Mouse (Mus musculus) duodenum, adult 2 months (tissue): ENCODE measurements around the gene Alkbh8. TPM values are rescaled to one million over a fixed set of nuclear protein-coding genes. Genes with fewer than 3 reads are reported as not detected.

ENCODE experiments used
- polyA plus RNA-seq: library from polyadenylated mRNA; depleted of rRNA; stranded (reverse); fragments of >200 nt; gene quantifications from 2 replicates; pipeline ENCODE4 v1.2.3, GENCODE M21; 2012; ENCODE audit warnings: low replicate concordance; rRNA removed

Alkbh8 gene
- polyA plus RNA-seq: 0.22 and 0.58 TPM in 2 replicates

GRCm38 (mm10) chr9:3334962-3335767 is at the start of gene Alkbh8:
Alkbh8 (plus strand) TSS chr9:3335140.

GRCm38 (mm10) chr9:3403251-3404208 is 68.6 kb downstream of the Alkbh8 start, which contains the start of gene Cwf19l2:
Cwf19l2 (plus strand) TSS chr9:3403592.

Other genes with a start within 250 kb of the Alkbh8 start
- gene Cwf19l2, start 68.5 kb downstream of the Alkbh8 start, polyA plus RNA-seq: 0.04 and 0.08 TPM in 2 replicates
- 0.04 and 0.14 TPM in 2 replicates for gene Gucy1a2, start 197.6 kb downstream of the Alkbh8 start, polyA plus RNA-seq